Mouse (Mus musculus) ovary, postnatal 10 days (tissue): ENCODE measurements around the gene Ldhd.

Source experiments
- DNase-seq: peaks from one replicate; pipeline ENCODE4 v3.0.0; 2022; ENCODE audit warnings: low spot score

Ldhd gene

DNA sequence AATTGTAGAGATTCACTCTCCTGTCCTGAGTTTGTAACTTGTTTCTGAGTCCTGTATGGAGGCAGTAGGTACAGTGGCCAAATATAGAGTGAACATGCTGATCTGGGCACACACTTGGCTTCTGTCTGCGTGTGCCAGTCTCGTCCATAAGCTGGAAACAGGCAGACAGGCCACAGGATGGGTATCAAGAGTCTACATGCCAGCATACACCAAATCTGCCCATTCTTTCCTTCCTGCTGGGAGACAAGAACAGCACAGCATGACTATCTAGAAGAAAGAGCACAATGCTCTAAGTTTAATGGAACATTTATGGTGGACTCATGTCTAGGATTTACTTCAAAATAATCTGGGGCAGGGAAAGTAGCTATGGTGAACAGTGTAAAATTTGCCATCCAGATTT lies 35.2 kb downstream of the Ldhd start:
- DNase-seq = no peak

DNA sequence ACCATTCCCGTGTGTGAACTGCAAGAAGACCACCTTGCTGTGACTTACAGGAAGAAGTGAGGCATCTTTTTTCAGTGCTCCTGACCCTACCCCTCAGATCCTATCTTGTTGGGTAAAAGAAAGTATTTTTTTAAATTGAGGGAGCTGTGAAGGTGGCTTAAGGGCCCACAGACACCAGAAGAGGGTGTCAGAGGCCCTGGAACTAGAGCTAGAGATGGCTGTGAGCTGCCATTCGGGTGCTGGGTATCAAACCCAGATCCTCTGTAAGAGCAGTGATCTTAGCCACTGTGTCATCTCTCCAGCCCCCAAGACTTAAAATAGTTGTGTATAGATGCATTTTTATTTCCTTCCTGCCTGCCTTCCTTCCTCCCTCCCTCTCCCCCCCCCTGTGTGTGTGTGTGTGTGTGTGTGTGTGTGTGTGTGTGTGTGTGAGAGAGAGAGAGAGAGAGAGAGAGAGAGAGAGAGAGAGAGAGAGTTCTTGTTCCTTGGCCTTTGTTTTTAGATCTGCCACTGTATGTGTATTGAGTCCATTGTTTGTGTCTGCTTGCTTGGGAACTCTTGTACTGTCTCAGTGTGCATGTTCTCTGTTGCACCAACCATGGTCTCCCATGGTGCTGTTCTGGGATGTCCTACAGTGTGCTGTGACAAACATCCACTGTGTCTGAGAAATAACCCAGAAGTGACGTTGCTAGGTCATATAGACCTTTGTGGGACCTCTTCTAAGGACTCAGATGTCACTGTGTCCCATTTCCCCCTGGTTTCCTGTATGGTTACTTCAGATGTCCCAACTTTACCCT lies 35.9 kb downstream of the Ldhd start:
- DNase-seq = no peak

DNA sequence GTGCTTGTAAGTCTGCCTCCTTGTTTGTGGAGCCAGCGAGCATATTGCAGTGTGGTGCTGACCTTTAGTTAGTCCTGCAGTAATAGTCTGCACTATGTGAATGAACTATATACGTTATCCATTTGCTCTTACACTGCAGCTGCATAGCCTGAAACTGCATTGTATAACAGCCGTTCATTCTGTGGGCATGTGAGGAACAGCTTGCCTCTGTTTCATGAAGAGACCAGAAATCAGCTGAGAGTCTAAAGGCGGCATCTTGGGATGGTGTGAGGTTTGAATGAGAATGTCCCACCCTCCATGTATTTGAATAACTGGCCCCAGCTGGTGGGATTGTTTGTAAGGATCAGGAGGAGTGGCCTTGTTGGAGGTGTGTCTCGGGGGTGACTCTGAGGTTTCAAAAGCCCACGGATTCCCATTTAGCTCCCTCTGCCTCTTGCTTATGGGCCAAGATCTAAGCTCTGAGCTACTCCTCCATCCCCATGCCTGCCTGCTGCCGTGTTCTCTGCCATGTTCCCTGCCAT lies 37.7 kb downstream of the Ldhd start:
- DNase-seq = no peak

DNA sequence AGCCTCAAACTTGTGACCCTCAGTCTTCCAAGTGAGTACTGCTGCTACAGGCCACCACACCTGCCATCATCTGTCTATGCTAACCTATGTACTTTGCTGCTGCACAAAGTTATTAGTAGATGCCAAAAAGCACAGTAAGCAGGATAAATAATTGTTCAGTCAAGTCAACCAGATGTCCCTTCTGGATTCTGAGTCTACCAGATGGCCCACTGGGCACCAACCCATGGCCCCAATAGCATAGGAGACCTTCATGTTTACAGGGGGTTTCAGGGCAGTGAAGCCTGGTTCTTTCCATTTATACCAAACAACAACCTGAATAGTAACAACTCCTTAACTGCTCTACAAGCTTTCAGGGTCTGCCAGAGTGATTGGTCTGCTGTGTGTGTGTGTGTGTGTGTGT lies 39.0 kb downstream of the Ldhd start:
- no peak for DNase-seq

DNA sequence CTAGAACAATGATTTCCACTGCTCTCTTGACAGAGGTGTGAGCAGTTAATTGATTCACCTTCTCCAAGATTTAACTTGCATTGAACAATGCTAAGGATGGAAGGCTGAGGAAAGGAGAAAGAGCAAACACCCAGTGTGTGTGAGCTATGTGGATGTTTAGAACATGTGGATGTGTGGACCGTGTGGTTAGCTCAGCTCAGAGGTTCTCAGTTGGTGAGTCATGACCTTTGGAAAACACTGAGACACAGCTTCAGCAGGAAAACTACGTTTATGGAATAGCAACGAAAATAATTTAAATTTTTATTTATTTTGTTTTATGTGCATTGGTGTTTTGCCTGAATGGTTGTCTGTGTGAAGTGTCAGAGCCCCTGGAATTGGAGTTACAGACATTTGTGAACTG lies 40.0 kb downstream of the Ldhd start:
- no peak for DNase-seq

DNA sequence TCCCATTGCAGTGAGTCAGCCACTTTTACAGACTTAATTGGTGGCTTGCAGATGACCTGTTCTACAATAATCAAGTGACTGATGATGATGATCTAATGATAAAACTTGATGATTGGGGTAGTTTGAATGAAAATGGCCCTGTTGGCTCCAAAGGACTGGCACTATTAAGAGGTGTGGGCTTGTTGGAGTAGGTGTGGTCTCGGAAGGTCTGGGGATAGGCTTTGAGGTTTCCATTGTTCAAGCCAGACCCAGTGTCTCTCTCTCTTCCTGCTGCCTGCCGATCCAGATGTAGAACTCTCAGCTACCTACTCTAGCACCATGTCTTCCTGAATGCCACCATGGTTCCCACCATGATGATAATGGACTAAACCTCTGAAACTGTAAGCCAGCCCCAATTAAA lies 41.8 kb downstream of the Ldhd start:
- DNase-seq = no peak

DNA sequence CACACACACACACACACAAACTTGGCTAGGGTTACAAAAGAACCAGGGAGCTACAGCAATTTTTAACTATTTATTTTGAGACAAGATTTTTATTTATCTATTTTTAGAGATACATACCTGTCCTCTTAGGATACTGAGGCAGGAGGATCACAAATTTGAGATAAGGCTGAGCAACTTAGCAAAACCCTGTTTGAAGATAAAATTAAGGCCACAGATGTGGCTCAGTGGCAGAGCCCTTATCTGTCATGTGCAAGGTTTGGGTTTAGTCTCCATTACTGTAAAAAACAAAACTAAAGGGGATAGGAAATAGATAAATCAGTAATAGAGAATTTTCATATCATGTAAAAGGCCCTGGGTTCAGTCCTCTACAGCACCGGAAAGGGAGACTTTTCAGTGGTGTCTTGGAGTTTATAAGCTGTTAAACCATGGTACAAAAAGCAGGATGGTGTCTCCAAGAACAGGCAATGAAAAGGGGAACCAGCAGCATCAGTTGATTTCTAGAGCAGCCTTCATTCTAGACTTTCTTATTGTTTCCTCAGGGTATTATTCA lies 42.6 kb downstream of the Ldhd start:
- DNase-seq = no peak

DNA sequence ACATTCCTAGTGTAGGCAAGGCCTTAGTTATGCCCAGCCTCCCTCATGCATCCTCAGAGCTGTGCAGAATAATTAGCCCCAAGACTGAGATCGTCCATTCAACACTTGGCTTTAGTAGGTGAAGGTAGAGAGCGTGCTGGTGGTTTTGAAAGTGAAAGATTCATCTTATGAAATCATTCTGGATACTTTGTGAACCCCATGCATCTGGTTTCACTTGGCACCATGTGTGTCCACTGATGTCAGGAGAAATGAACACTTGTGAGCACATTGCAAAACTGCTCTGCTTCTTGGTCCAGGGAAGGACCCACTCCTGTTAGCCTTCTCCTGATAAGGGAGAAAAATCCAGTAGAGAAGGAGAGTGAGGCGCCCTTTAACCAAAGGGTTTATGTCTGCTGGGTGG lies 45.2 kb downstream of the Ldhd start:
- no peak for DNase-seq

DNA sequence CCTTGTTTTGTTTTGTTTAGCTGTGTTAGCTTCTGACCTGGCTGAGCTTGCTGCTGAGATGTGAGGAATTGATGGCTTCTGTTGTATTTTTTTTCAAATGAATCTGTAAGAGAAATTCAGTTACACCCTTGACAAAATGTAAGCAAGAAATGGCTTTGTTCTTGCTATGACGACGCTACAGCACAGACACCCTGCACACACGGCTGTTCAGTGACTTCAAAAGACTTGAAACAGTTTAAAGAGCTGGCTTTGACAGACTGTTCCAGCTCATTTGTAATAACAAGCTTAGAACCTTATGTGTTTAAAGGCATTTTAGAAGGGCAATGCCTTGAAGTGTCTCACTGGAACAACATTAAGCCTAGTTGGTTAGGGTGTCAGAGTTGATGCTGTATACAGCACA lies 47.8 kb downstream of the Ldhd start:
- DNase-seq = no peak

DNA sequence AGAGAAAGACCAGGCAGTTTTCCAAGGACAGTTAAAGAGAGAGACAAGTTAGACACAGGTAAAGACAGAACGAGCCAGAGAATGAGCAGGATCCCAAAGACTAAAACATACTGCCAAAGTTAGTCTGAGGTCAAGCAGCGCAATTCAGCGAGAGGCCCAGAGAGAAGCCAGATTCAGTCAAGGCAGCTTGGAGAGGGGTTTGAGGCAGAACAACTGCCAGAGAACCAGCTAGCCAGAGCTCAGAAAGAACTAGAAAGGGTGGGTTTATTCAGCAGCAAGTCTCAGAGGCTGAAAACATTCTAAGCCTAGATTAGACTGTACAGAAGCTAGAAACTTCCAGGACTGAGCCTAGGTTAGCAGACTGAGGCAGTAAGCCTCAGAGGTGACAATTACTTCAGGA lies 49.9 kb downstream of the Ldhd start:
- no peak for DNase-seq

DNA sequence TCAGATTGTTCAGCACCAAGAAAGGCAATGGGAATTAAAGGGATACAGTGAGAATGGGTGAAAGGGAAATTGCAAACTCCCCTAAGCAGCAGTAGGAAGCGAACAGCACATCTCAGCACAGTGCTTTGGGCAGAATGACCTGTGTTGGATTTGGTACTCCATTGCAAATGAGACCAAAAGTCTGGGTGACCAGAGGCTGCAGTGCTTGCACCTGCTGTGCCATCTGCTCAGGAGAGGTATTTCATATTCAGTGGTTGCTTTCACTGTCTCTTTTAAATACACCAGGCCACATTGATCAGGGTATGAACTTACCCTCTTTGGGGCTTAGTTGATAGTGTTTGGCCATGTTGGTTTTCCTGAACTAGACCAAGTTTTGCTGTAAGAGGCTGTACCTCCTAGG lies 50.9 kb downstream of the Ldhd start:
- DNase-seq = no peak

DNA sequence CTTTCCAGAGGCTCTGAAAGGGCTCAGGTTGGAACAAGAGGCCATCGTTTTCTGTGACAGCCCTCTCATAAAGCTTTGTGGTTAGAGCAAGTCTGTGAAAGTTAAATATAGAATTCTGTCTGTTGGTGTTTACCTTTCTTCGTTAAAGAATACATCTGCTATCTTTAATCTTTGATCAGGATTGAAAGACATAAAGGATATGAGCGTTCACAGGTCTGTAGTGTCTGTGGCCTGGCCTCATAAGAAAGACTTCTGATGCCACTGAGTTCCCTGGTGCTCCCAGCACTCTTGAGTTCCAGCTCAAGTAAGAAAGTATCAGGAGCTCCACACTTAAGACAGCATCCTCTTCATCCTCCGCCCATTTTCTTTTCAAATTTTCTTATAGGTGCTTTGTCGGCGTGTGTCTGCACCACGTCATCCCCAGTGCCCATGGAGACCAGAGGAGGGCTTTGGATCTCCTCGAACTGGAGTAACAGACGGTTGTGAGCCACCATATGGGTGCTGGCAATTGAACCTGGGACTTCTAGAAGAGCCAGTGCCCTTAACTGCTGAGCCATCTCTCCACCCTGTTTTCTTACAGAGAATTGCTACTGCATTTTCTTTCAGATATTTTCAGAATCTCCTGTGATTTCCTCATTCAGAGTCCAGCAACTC lies 52.2 kb downstream of the Ldhd start:
- no peak for DNase-seq

DNA sequence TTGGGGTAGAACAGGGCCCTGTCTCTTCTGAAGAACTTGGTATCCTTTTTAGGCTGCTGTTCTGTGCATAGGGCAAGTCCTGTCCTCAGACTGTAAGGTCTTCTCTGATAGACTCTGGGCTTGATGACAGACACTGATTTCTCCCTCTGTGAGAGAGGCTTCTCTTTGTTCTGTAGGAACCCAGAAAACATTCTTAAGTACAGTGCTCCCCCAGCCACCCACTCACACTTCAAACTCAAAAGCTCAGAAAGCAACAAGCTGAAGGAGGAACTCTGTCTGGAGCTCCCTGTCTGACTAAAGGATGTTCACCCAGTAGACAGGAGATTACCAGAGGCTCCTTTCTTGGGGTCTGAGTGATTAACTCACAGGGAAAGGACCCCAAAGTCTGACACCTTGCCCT lies 53.7 kb downstream of the Ldhd start:
- DNase-seq = no peak

DNA sequence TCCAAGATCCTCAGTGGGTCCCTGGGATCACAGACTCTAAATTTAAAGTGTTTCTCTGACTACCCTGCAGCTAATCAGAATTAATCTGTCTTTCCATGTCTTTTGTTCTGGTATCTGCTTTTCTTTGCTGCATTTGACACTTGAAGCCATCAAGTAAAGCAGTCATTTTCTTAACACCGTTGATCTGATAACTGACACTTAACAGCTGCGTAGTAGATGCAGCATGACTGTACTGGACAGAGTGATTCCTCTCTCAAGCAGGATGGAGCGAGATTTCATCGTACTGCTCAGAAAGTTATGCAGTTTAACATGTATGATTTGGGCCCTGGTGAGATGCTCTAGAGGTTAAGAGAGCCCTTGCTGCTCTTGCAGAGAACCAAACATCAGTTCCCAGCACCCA lies 54.7 kb downstream of the Ldhd start:
- DNase-seq = no peak

DNA sequence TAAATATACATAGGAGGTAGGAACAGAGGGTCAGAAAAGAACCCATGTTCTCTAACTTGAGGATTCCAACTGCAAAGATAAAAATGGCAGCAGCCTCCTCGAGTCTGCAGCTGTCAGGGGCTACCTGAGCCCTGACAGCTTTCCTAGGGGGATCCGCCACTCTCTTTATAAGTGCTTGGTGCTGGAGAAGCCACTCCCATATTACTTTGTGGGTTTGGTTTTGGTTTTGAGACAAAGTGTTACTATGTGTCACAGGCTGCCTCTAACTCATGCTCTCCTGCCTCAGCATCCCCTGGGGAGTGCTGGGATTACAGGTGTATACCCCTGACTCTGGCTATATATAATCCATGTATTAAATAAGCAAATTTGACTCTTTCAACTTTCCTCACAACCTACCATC lies 56.2 kb downstream of the Ldhd start:
- no peak for DNase-seq
